Mouse (Mus musculus) limb, embryonic 15.5 days (tissue): ENCODE data around the gene Ccdc88c. TPM values are rescaled to one million over a fixed set of nuclear protein-coding genes. Genes with fewer than 3 reads are reported as not detected.
A peak's percentile ranks its signal among the peaks of the same experiment; 100 is the strongest.

Experiments
- microRNA counts: library from miRNA; unstranded; fragments of <30 nt; microRNA quantifications from one replicate; lab custom pipeline; 2016
- microRNA-seq: library from miRNA; unstranded; fragments of <30 nt; microRNA quantifications from one replicate; pipeline ENCODE4, GENCODE M21; 2016
- polyA plus RNA-seq: library from polyadenylated mRNA; unstranded; fragments of >200 nt; fragmentation: Nextera tagmentation; extraction: Ambion mirVana; gene quantifications from 2 replicates; pipeline ENCODE4 v1.2.1, GENCODE M21; 2015

The Ccdc88c gene
- polyA plus RNA-seq, 1 experiment from 2014 or later: 3.7 TPM

MicroRNAs within 50 kb of the gene (microRNA counts, 519-probe panel; counts per million panel counts)
- 1,902 counts per million, percentile 31 among the panel's probes with 10 or more counts for microRNA mmu-miR-1190 (lab: Ali Mortazavi, UCI)

Small RNA genes lying within 50 kb of the gene (microRNA-seq; reads per million reads assigned to microRNA genes)
- not detected for gene Mir1190

Other genes starting within 250 kb of the Ccdc88c start
- gene Dglucy, start 250.0 kb downstream of the Ccdc88c start, polyA plus RNA-seq: 2.6 and 3.1 TPM in 2 replicates
- gene Gpr68, start 120.9 kb downstream of the Ccdc88c start, polyA plus RNA-seq: 0.33 and 0.61 TPM in 2 replicates
- gene Ppp4r3a, start 54.6 kb upstream of the Ccdc88c start, polyA plus RNA-seq: 30.2 and 33.7 TPM in 2 replicates